Mouse (Mus musculus) spleen, adult 2 months (tissue): ENCODE results near the gene Mblac2.

Experiments used
- CTCF ChIP-seq: fragments of 200-500 bp; IDR thresholded peaks from 2 replicates; pipeline ENCODE4 v1.5.1; 2011; ENCODE audit warnings: mild to moderate bottlenecking, inconsistent platforms; ENCODE audit not compliant: insufficient read depth, insufficient read length, insufficient replicate concordance; ENCODE audit errors: extremely low read depth
- POLR2A ChIP-seq: fragments of 200-500 bp; IDR thresholded peaks from 2 replicates; pipeline ENCODE4 v1.6.1; 2011; ENCODE audit warnings: low read depth, low read length, inconsistent platforms

DNA sequence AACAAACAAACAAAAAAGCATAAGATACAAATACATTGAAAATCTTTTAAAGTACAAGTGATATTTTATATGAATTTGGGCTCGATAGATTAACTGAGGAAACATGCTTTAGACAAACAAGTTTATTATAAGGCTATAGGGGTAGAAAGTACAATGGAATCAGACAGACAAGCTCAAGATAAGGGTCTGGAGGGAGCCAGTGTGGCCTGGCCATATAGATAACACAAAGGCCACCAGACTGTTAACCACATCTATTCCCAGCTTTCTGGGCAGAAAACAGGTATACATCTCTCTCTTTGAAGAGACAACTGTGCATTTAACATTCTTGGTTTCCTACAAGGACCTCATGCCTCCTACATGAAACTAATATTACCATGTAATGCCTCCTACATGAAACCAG is 19.2 kb downstream of the Mblac2 start:
- TF ChIP-seq POLR2A (no peak), CTCF (no peak)
